Mouse (Mus musculus): ENCODE data around the gene Polr3g. TPM values are rescaled to one million over a fixed set of nuclear protein-coding genes. Genes with fewer than 3 reads are reported as not detected.
"Not testable (repeated sequence)": the region's sequence is repeated elsewhere in the genome, so short reads cannot be mapped to it uniquely, and the experiment has no call there.

Polr3g gene
- polyA plus RNA-seq, 1 experiment from 2014 or later: 6.5 TPM

DNA sequence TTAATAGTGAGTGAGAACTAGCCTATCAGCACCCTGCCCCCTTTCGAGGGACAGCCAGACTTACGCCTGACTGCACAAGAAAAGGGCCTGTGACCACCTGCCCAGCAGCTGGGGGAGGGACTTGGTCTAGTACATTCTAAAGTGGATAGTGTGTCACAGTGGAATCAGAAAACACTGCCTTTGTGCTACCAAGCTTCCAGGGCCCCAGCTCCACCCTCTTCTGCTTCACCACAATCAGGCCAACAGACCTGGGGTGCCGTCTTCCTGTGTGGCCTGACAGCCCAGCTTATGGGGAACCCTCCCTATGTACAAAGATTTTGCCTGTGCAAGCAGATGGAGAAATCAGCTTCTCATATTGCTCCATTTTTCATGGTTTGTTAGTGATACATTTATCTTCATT, 81.4 kb downstream of the Polr3g start:
- no peak for ATAC-seq (ENCODE audit: low read depth)
- H3K4me2 ChIP-seq (ENCODE audit: low read depth, low read length): no peak overlapping the region
- no peaks in the 10 kb centered on the region for H3K4me1 ChIP-seq (ENCODE audit: control insufficient read depth, low read depth, low read length)
- H3K9me3 ChIP-seq (replicated peaks; ENCODE audit: control insufficient read depth, low read length): no peaks in the 10 kb centered on the region
- H3K9ac ChIP-seq (ENCODE audit: low read depth, low read length): no peak overlapping the region
- H3K27me3 ChIP-seq (ENCODE audit: control insufficient read depth, insufficient read depth, low read depth, low read length): peaks cover 30% of the 10 kb centered on the region
- H3K36me3 ChIP-seq (ENCODE audit: control insufficient read depth, insufficient read depth): no peaks in the 10 kb centered on the region
- 47% methylated on average over 3 of the region's 3 CpGs for WGBS (ENCODE audit: insufficient replicate concordance)
- H3K4me3 ChIP-seq (ENCODE audit: low read depth, low read length): no peak overlapping the region
- H3K27ac ChIP-seq (ENCODE audit: low read length): no peak overlapping the region

DNA sequence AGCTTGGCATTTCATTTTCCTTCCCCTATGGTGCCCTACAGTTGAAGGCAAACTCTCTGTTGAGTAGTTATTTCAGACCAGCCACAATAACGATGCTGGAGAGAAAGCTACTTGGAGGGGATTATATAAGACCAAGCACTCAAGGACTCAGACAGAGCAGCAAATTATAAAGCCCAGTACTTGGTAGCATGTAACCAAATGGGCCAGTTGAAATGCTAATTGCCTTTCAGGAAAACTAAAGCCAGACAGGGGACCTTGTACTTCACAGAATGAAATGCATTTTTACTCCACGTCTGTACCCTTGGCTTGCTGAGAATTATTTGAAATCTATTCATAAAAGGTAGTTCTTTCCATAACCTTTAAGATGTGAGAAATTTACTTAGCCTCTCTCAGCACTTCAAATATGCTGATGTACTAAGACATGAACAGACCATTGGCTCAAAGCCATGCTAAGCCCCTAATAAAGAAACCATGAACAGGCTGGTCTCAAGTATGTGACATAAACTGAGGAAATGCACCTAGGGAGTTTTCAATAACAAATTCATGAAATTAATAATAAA, 82.1 kb downstream of the Polr3g start:
- Histone ChIP-seq H3K9me3 (replicated peaks; ENCODE audit: control insufficient read depth, low read length) (no peaks in the 10 kb centered on the region), H3K4me2 (ENCODE audit: low read depth, low read length) (no peak overlapping the region), H3K4me1 (ENCODE audit: control insufficient read depth, low read depth, low read length) (no peaks in the 10 kb centered on the region), H3K27ac (ENCODE audit: low read length) (no peak overlapping the region), H3K27me3 (ENCODE audit: control insufficient read depth, insufficient read depth, low read depth, low read length) (peaks cover 24% of the 10 kb centered on the region), H3K36me3 (ENCODE audit: control insufficient read depth, insufficient read depth) (no peaks in the 10 kb centered on the region), H3K9ac (ENCODE audit: low read depth, low read length) (no peak overlapping the region), H3K4me3 (ENCODE audit: low read depth, low read length) (no peak overlapping the region)
- no peak for ATAC-seq (ENCODE audit: low read depth)
- 53% methylated on average over 2 of the region's 2 CpGs for WGBS (ENCODE audit: insufficient replicate concordance)

DNA sequence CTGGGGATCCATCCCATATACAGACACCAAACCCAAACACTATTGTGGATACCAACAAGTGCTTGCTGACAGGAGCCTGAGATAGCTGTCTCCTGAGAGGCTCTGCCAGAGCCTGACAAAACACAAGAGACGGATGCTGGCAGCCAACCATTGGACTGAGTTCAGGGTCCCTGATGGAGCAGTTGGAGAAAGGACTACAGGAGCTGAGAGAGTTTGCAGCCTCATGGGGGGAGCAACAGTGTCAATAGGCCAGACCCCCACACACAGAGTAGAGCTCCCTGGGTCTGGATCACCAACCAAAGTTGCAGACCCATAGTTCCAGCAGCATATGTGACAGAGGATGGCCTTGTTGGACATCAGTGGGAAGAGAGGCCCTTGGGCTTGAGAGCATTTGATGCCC, 83.0 kb downstream of the Polr3g start:
- H3K36me3 ChIP-seq (ENCODE audit: control insufficient read depth, insufficient read depth); H3K4me2 ChIP-seq (ENCODE audit: low read depth, low read length); H3K4me3 ChIP-seq (ENCODE audit: low read depth, low read length); ATAC-seq (ENCODE audit: low read depth); H3K27ac ChIP-seq (ENCODE audit: low read length); H3K9me3 ChIP-seq (replicated peaks; ENCODE audit: control insufficient read depth, low read length); H3K4me1 ChIP-seq (ENCODE audit: control insufficient read depth, low read depth, low read length); H3K9ac ChIP-seq (ENCODE audit: low read depth, low read length): not testable (repeated sequence)
- 36% methylated on average over 1 of the region's 1 CpGs for WGBS (ENCODE audit: insufficient replicate concordance)
- peaks cover 15% of the 10 kb centered on the region for H3K27me3 ChIP-seq (ENCODE audit: control insufficient read depth, insufficient read depth, low read depth, low read length)

Other genes starting within 250 kb of the Polr3g start
- gene Adgrv1, start 77.9 kb downstream of the Polr3g start, polyA plus RNA-seq (2015; fragmentation: Nextera tagmentation; extraction: Ambion mirVana): 0.17 and 0.19 TPM in 2 replicates
- gene Lysmd3, start 53.4 kb downstream of the Polr3g start, polyA plus RNA-seq (2015; fragmentation: Nextera tagmentation; extraction: Ambion mirVana): 18.7 and 19.0 TPM in 2 replicates
- gene Mblac2, start 328 bp upstream of the Polr3g start, polyA plus RNA-seq (2015; fragmentation: Nextera tagmentation; extraction: Ambion mirVana): 3.1 and 3.4 TPM in 2 replicates
- gene Cetn3, start 72.1 kb upstream of the Polr3g start, polyA plus RNA-seq (2015; fragmentation: Nextera tagmentation; extraction: Ambion mirVana): 74.2 and 85.6 TPM in 2 replicates

Data from liver, embryonic 16.5 days (tissue).